Mouse (Mus musculus): ENCODE measurements at regions not wholly inside any gene's neighbourhood (a gene's known extent, or its start where the extent isn't known, plus 50 kb on each side); places are given as distances from the start of the nearest gene placed in this dataset.
"Not testable (repeated sequence)": the region's sequence is repeated elsewhere in the genome, so short reads cannot be mapped to it uniquely, and the experiment has no call there.

- no peak for DNase-seq (ENCODE audit: low read depth, low spot score)
Measured at GRCm38 (mm10) chr15:10029902-10030301, 147.1 kb upstream of the Prlr start.

GRCm38 (mm10) chr15:10035561-10035960 is 141.5 kb upstream of the Prlr start:
- no peaks in the 10 kb centered on the region for H3K9me3 ChIP-seq (replicated peaks; ENCODE audit: insufficient read depth, low read length)
- no peaks in the 10 kb centered on the region for H3K4me1 ChIP-seq (ENCODE audit: control insufficient read depth in 1 of 2, insufficient read depth in 2 of 2, low read length in 2 of 2)
- H3K79me2 ChIP-seq (ENCODE audit: control insufficient read depth, insufficient read depth, low read length, poor library complexity) = no peaks in the 10 kb centered on the region
- no peaks in the 10 kb centered on the region for H3K36me3 ChIP-seq (ENCODE audit: control insufficient read depth in 1 of 2, insufficient read depth in 2 of 2, low read length in 2 of 2)
- H3K27me3 ChIP-seq (ENCODE audit: control insufficient read depth in 1 of 2, insufficient read depth in 2 of 2, low read length in 2 of 2) = no peaks in the 10 kb centered on the region
- DNase-seq (ENCODE audit: low read depth, low spot score) = no peak
- TF ChIP-seq MAZ (IDR thresholded peaks at IDR 0.05; ENCODE audit: low read depth, low read length) (no peak), GABPA (IDR thresholded peaks at IDR 0.05; ENCODE audit: low read depth, low read length) (no peak), RCOR1 (IDR thresholded peaks at IDR 0.05; ENCODE audit: low read depth, low read length) (no peak), E2F4 (IDR thresholded peaks at IDR 0.05; ENCODE audit: borderline replicate concordance, low read depth, low read length) (no peak), POLR2AphosphoS2 (IDR thresholded peaks at IDR 0.05; ENCODE audit: low read length) (no peak), TCF12 (IDR thresholded peaks at IDR 0.05; ENCODE audit: low read depth, low read length) (no peak), KAT2A (conservative IDR thresholded peaks at IDR 0.05; ENCODE audit: low read depth, low read length) (no peak), JUND (IDR thresholded peaks at IDR 0.05; ENCODE audit: low read depth, low read length) (no peak), HCFC1 (IDR thresholded peaks at IDR 0.05; ENCODE audit: low read depth, low read length) (no peak), RAD21 (IDR thresholded peaks at IDR 0.05; ENCODE audit: low read depth, low read length) (no peak), CHD1 (IDR thresholded peaks at IDR 0.05; ENCODE audit: low read depth, low read length) (no peak), GATA1 (IDR thresholded peaks at IDR 0.05; ENCODE audit: low read depth, low read length) (no peak), ELF1 (IDR thresholded peaks at IDR 0.05; ENCODE audit: low read depth, low read length) (no peak), MAFK (IDR thresholded peaks at IDR 0.05; ENCODE audit: borderline replicate concordance, low read depth, low read length) (no peak), POLR2A (IDR thresholded peaks at IDR 0.05; ENCODE audit: control insufficient read depth in 1 of 2, insufficient read depth in 1 of 2, low read depth in 1 of 2, low read length in 2 of 2, poor library complexity in 1 of 2) (no peak), SMC3 (IDR thresholded peaks at IDR 0.05; ENCODE audit: low read depth, low read length) (no peak), TBP (IDR thresholded peaks at IDR 0.05; ENCODE audit: low read depth, low read length) (no peak), MXI1 (IDR thresholded peaks at IDR 0.05; ENCODE audit: low read depth, low read length) (no peak), ETS1 (IDR thresholded peaks at IDR 0.05; ENCODE audit: low read depth, low read length) (no peak), ZC3H11A (IDR thresholded peaks at IDR 0.05; ENCODE audit: low read depth, low read length) (no peak)
- no peak overlapping the region for H3K9ac ChIP-seq (ENCODE audit: control insufficient read depth, low read depth, low read length, poor library complexity, severe bottlenecking)
- H3K27ac ChIP-seq (ENCODE audit: control insufficient read depth, low read depth, low read length) = no peak overlapping the region
- no peak overlapping the region for H3K4me3 ChIP-seq (ENCODE audit: control insufficient read depth in 1 of 2, insufficient read depth in 1 of 2, low read depth in 2 of 2, low read length in 2 of 2)

More at GRCm38 (mm10) chr15:10029902-10030301, 147.1 kb upstream of the Prlr start:
- Histone ChIP-seq H3K4me3 (ENCODE audit: control insufficient read depth in 1 of 2, insufficient read depth in 1 of 2, low read depth in 2 of 2, low read length in 2 of 2) (no peak overlapping the region), H3K27me3 (ENCODE audit: control insufficient read depth in 1 of 2, insufficient read depth in 2 of 2, low read length in 2 of 2) (no peaks in the 10 kb centered on the region), H3K4me1 (ENCODE audit: control insufficient read depth in 1 of 2, insufficient read depth in 2 of 2, low read length in 2 of 2) (no peaks in the 10 kb centered on the region), H3K79me2 (ENCODE audit: control insufficient read depth, insufficient read depth, low read length, poor library complexity) (no peaks in the 10 kb centered on the region), H3K9ac (ENCODE audit: control insufficient read depth, low read depth, low read length, poor library complexity, severe bottlenecking) (no peak overlapping the region), H3K27ac (ENCODE audit: control insufficient read depth, low read depth, low read length) (no peak overlapping the region), H3K9me3 (replicated peaks; ENCODE audit: insufficient read depth, low read length) (no peaks in the 10 kb centered on the region), H3K36me3 (ENCODE audit: control insufficient read depth in 1 of 2, insufficient read depth in 2 of 2, low read length in 2 of 2) (no peaks in the 10 kb centered on the region)
- TF ChIP-seq SMC3 (IDR thresholded peaks at IDR 0.05; ENCODE audit: low read depth, low read length) (no peak), NELFE (IDR thresholded peaks at IDR 0.05; ENCODE audit: low read depth, low read length) (no peak), POLR2AphosphoS2 (IDR thresholded peaks at IDR 0.05; ENCODE audit: low read length) (no peak), UBTF (IDR thresholded peaks at IDR 0.05; ENCODE audit: borderline replicate concordance, insufficient read depth, low read depth, low read length) (no peak), TBP (IDR thresholded peaks at IDR 0.05; ENCODE audit: low read depth, low read length) (no peak)

- H3K4me1 ChIP-seq (ENCODE audit: control insufficient read depth in 1 of 2, insufficient read depth in 2 of 2, low read length in 2 of 2); H3K9me3 ChIP-seq (replicated peaks; ENCODE audit: insufficient read depth, low read length); H3K9ac ChIP-seq (ENCODE audit: control insufficient read depth, low read depth, low read length, poor library complexity, severe bottlenecking); H3K36me3 ChIP-seq (ENCODE audit: control insufficient read depth in 1 of 2, insufficient read depth in 2 of 2, low read length in 2 of 2); H3K4me3 ChIP-seq (ENCODE audit: control insufficient read depth in 1 of 2, insufficient read depth in 1 of 2, low read depth in 2 of 2, low read length in 2 of 2); H3K27ac ChIP-seq (ENCODE audit: control insufficient read depth, low read depth, low read length); H3K79me2 ChIP-seq (ENCODE audit: control insufficient read depth, insufficient read depth, low read length, poor library complexity); H3K27me3 ChIP-seq (ENCODE audit: control insufficient read depth in 1 of 2, insufficient read depth in 2 of 2, low read length in 2 of 2); DNase-seq (ENCODE audit: low read depth, low spot score): not testable (repeated sequence)
Measured at GRCm38 (mm10) chr15:10036576-10036975, 140.5 kb upstream of the Prlr start.

Data from MEL (cell line).